Mouse (Mus musculus) erythroblast, embryonic 14.5 days (primary cell): ENCODE data around the gene Trmt44.

Experiments
- GATA1 ChIP-seq: IDR thresholded peaks from 2 replicates; pipeline ENCODE4 v1.6.1; 2012; ENCODE audit warnings: low read length, inconsistent platforms, mixed read lengths
- TAL1 ChIP-seq: IDR thresholded peaks from 3 replicates; pipeline ENCODE4 v1.6.1; 2012; ENCODE audit warnings: low read length, inconsistent platforms, mixed read lengths

GRCm38 (mm10) chr5:35579247-35579893, 4.5 kb upstream of the Trmt44 start:
- TF ChIP-seq GATA1: no peak
- no peak for TF ChIP-seq TAL1
